Mouse (Mus musculus) adrenal gland (tissue): ENCODE data around the gene Cntnap5c.

Experiments
- intact Hi-C: fragments of 180-260 bp; cut with DNase I; formaldehyde crosslinking; loops from one replicate; pipeline ENCODE4 v1.15.1; 2025

Gene Cntnap5c

GRCm38 (mm10) chr17:58002845-58003244 is 233.5 kb downstream of the Cntnap5c start:
- intact Hi-C loops: no loop called here

GRCm38 (mm10) chr17:58003322-58003721 is 234.0 kb downstream of the Cntnap5c start:
- intact Hi-C loops: no loop called here

- intact Hi-C loops: no loop called here
These were observed 235.1 kb downstream of the Cntnap5c start for GRCm38 (mm10) chr17:58004491-58004890.

GRCm38 (mm10) chr17:58041178-58041577 is 271.8 kb downstream of the Cntnap5c start:
- intact Hi-C loops: no loop called here

- intact Hi-C loops: no loop called here
These were observed 275.8 kb downstream of the Cntnap5c start for GRCm38 (mm10) chr17:58045149-58045548.

GRCm38 (mm10) chr17:58069912-58070311 is 300.5 kb downstream of the Cntnap5c start:
- intact Hi-C loops: no loop called here

- intact Hi-C loops: no loop called here
These were observed 313.3 kb downstream of the Cntnap5c start for GRCm38 (mm10) chr17:58082676-58083075.

GRCm38 (mm10) chr17:58104505-58104904 is 335.1 kb downstream of the Cntnap5c start:
- intact Hi-C loops: no loop called here

GRCm38 (mm10) chr17:58107901-58108300 is 338.5 kb downstream of the Cntnap5c start:
- intact Hi-C loops: no loop called here

- intact Hi-C loops: no loop called here
These were observed 339.0 kb downstream of the Cntnap5c start for GRCm38 (mm10) chr17:58108335-58108734.

GRCm38 (mm10) chr17:58187171-58187570 is 417.8 kb downstream of the Cntnap5c start:
- intact Hi-C loops: no loop called here

- intact Hi-C loops: no loop called here
These were observed 431.8 kb downstream of the Cntnap5c start for GRCm38 (mm10) chr17:58201148-58201547.

- intact Hi-C loops: no loop called here
These were observed 498.7 kb downstream of the Cntnap5c start for GRCm38 (mm10) chr17:58268058-58268457.

- intact Hi-C loops: no loop called here
These were observed 581.9 kb downstream of the Cntnap5c start for GRCm38 (mm10) chr17:58351310-58351709.

GRCm38 (mm10) chr17:58356224-58356623 is 586.9 kb downstream of the Cntnap5c start:
- intact Hi-C loops: no loop called here

GRCm38 (mm10) chr17:58363582-58364267 is 594.4 kb downstream of the Cntnap5c start:
- intact Hi-C loops: no loop called here

GRCm38 (mm10) chr17:58370089-58370488 is 600.7 kb downstream of the Cntnap5c start:
- intact Hi-C loops: no loop called here

- intact Hi-C loops: no loop called here
These were observed 638.4 kb downstream of the Cntnap5c start for GRCm38 (mm10) chr17:58407769-58408168.

GRCm38 (mm10) chr17:58408756-58409155 is 639.4 kb downstream of the Cntnap5c start:
- intact Hi-C loops: no loop called here

GRCm38 (mm10) chr17:58437443-58437842 is 668.1 kb downstream of the Cntnap5c start:
- intact Hi-C loops: no loop called here
